Mouse (Mus musculus) right cerebral cortex, adult 18-20 months (tissue): ENCODE measurements around the gene Syngr1.

Experiments
- DNase-seq: peaks from one replicate; pipeline ENCODE4 v3.0.0; 2022; ENCODE audit warnings: mixed read lengths

Syngr1 gene

DNA sequence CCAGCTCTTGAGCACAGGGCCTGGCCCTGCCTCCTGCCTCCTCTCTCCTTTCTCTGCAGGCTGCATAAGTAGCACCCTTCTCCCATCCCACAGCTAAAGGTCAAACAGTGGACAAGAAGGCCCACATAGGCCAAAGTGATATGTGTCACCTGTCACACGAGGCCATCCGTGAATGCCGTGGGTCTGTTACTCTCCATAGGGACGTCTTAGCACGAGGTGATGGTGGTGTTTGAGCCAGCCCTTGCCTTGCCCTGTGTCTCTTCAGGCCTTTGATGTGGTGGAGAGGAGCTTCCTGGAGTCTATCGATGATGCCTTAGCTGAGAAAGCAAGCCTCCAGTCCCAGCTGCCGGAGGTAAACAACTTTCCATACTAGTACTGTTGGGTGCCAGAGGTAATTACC lies 58.4 kb downstream of the Syngr1 start:
- DNase-seq = no peak

DNA sequence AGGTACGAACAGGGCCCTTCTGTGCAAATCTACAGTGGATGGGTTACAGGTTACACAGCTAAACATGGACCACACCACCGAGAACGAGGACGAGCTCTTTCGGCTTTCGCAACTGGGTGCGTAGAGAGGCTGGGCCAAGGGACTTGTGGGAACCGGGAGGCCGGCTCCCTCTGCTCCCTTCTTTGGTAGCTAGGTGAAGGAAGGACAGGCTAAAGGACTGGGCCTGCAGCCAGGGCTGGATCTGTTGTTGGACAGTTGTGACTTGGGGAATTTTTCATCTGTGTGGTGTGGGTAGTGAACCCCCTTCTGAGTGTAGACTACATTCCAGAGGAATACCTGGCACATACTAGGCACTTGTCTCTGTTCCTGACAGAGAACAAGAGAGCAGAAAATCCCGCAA lies 61.5 kb downstream of the Syngr1 start:
- no peak for DNase-seq

DNA sequence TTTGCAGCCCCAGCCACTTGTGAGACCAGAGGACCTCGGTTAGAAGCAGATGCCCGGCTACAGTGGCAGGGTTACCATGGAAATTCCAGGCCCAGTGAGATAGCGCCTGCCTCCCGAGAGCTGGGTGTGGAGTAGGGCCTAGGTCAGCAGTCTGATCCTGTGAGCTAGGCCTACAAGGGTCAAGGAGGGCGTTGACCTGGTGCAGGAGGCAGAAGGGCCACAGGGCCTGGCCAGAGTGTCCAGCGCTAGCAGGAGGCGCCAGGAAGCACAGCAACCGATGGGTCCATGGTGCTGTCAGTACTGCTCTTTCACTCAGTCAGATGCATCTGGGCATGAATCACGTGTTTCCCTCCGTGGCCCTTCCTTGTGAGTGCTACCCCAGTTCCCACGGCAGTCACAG lies 62.6 kb downstream of the Syngr1 start:
- DNase-seq = no peak

DNA sequence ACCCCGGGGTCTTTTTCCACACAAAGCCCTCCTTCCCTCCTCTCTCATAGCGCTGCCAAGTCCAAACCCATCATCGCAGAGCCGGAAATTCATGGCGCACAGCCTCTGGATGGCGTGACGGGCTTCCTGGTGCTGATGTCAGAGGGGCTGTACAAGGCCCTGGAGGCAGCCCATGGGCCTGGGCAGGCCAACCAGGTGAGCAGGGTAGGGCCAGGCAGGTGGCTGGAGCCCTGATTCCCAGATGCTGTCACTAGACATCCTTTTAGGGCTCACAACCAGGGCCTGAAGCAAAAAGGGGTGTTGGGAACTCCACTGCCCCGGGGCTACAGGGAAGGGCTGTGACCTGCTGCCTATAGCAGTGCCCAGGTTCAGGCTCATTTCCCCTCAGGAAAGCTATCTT lies 64.6 kb downstream of the Syngr1 start:
- DNase-seq = no peak

DNA sequence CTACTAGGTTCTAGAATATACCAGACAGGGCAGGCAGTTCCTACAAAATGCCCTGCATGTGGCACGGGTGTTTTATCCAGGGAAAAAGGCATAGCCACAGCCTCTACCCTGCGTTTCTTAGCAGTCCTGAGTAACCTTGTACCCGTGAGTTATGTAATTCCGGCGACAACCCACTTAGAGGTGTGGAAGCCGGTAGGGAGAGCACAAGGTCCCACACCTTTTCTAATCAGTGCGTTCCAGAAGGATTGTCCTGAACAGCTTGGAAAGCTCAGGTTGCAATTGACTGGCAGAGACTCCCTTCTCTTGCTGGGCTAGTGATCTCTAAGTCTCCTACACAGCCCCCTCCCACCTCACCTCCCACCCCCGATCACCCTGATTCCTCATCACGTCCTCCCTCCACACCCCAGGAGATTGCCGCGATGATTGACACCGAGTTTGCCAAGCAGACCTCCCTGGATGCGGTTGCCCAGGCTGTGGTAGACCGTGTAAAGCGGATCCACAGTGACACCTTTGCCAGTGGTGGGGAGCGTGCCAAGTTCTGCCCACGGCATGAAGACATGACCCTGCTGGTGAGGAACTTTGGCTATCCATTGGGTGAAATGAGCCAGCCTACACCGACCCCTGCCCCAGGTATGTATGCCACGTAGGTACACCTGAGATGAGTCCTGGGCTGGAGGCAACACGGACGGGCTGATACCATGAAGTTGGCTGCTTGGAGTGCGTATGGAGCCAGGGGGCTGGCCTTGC lies 66.2 kb downstream of the Syngr1 start:
- DNase-seq = no peak

DNA sequence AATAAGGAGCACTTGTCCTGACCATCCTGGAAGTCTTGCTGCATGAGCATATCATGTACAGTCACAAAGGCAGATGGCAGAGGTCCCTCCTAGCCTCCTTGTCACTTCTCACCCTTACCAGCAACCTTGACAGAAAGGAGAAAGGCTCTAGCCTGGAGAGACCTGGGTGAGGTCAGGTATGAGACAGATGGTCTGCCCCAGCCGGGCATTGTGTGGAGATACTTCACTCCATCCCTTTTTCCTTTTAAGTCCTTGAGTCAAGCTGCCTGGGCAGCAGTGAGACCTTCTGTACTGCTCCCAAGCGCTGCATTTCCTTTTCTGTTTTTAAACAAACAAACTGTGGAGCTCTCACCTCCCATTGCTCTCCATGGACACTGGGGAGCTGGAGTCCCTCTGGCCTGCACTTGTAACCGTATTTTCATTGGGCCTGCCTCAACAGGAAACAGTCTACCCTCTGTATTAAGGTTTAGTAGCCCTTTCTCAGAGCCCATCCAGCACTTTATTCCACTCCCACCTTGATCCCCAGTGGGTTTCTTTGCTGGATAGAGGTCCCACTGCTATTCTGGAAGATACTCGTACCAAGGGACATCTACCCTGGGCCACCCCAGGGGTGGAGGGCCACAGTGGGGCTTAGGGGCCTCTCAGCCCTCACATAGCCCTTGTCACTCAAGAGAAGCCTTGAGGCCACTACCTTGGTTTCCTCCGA lies 67.0 kb downstream of the Syngr1 start:
- DNase-seq = no peak

DNA sequence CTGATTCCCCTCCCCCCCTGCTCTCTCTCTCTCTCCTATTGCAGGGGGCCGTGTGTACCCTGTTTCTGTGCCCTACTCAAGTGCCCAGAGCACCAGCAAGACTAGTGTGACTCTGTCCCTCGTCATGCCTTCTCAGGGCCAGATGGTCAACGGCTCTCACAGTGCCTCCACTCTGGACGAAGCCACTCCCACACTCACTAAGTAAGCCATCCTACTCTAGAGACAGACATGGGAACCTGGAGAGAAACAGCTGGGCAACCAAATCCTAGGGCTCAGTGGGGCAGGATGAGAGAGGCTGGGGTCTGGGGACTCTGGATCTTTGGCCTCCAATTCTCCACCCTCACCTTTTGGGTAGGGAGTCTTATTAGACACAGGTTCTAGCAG lies 67.6 kb downstream of the Syngr1 start:
- no peak for DNase-seq

DNA sequence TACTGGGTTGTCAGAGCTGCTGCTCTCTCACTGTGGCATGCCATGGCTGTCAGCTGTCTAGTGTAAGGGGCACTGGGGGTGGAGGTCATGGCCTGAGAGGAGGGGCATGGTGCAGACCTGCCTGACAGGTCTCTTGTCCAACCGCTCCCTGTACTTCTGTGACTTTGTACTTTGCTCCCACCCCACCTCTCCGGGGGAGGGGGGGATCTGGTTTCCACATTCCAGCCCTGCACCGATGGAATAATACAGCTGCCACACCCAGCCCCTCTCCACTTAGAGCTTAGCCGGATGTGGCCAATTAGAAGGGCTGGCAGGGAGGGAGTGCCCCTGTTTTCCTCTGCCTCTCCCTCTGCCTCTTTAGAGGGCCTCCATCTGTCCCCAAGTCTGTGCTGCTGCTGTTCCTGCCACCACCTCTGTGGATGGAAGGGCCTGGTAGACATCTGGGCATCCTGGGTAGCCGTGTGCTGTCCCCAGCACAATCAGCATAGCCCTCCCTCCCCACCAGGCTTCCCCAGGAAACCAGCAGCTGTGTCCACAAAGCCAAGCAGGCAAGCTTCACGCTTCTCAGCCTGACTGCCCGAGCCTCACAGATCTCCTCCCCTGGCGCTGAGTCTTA lies 68.3 kb downstream of the Syngr1 start:
- no peak for DNase-seq

DNA sequence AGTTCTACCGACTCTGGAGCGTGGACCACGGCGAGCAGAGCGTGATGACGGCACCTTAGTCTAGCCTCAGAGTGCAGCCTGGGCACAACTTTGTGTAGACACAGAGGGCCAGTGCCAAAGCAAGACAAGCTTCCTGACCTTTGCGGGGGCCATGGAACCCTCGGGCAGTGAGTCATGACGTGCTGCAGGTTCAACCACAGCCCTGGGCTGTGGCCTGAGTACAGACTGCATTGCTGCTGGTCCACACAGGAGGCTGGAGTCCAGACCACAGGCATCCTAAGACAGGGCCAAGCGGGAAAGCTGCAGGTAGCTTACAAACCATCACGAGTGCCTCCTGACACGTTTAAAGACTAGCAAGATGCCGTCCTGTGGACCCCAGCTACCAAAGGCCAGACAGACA lies 69.1 kb downstream of the Syngr1 start:
- no peak for DNase-seq

DNA sequence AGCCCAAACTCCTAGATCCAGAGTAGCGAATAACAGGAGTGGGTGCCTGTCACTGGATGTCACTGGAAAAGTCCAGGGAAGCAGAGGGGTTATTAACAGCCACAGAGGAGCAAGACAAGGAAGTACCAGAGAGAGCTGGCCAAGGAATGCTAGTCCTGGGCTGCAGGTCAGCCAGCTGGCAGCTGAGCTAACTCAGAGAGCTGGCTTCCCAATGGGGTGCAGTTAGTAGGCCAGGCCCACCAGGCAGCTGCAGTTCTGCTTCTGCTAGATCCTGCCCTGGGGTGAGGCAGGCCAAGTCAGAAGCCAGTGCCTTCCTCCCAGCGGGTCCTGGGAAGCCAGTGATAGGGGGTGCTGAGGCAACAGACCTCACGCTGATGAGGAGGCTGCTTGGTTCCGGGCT lies 69.6 kb downstream of the Syngr1 start:
- DNase-seq = no peak

DNA sequence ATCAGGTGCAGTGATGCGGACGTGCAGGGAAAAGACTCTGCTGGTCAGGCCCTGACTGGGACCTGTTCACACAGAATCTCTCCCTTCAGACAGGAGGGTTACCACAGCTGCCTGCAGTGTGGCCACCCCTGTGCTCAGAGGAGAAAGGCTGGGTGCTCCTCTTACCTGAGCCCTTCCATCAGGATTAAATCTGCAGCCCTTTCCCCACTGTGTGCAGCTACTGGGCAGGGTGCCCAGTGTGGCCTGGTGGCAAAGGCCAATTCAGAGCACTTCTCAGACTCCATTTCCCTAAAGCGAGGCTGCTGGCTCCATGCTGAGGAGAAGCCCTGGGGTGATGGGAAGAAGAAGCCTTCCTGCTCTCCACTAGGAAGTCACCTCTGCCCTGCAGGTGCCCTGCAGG lies 70.1 kb downstream of the Syngr1 start:
- no peak for DNase-seq

DNA sequence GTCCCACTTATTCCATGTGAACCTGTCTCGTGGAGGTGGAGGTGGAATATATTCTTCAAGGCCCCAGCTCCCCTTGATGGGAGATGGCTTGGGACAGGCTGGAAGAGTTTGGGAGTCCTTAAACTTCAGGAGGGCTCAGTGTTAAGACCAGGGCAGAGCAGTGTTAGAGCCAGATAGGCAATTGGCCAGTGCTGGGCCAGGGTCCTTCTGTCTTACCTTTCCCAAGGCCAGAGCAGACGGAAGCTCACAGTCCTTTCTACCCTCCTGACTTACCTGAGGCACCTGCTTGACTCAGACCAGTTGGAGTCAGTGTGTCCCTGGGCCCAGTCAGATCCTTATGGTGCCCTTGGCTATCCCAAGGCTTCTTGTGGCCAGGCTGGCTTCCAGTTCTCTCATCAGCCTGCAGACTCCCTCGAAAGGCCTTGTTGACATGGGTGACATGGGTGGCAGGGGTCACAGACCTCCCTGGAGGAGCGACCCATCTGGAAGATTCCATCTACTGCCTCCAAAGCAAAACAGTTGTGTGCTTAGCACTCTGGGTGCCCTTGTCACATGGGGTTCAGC lies 71.3 kb downstream of the Syngr1 start:
- DNase-seq = no peak

DNA sequence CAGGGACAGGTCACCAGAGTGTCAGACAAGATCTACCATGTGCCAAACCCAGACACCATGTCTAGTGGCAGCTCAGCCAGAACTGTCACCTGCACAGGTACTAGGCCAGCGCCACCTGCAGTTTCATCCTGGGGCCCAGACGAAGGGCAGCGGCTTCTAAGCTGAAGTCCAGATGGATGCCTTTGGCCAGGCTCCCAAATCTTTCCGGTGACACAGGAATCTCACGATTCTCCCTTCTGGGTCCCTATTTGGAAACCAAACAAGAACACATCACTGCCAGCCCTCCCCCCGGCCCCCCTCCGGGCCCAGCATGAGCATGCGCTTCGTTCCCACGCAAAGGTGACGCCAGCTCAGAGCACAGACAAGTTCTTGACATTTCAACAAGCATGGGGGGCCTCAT lies 72.1 kb downstream of the Syngr1 start:
- peak; percentile 60 for DNase-seq

DNA sequence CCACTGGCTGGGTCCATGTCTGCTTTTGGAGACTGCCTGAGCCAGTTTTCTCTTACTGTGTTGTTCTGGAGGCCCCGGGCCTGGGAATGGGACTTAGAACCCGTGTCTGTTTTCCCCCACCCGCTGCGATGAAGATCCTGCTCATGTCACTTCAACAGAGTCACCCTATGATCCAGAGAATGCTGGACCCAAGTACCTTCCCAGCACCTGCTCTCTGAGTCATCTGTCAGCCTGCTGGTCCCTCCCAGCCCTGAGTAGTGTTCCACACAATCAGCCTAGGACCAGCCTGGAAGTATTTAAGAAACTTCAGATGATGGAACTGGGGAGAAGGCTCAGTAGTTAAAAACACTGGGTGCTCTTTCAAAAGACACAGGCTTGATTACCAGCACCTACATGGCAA lies 72.6 kb downstream of the Syngr1 start:
- no peak for DNase-seq

DNA sequence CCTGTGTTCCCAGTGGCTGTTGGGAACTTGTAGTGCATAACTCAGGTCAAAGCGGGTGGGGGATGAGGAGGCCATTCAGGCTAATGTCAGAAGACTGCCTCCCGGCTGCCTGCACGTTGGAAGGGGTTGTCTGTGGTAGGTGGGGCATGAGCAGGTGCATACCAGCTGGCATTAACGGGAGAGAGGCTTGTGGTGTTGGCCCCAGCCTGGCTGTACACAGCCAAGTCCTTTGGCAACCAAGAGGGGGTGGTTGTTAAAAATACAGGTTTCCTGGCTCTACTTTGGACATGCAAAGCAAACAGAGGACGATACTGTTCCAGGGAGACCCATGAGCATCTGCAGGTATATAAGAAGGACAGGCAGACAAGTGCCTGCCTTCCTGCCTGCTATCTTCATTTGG lies 74.3 kb downstream of the Syngr1 start:
- DNase-seq = no peak
